Mouse (Mus musculus) heart, postnatal 0 days (tissue): ENCODE data around the gene Ttc39b.

ENCODE experiments used
- CTCF ChIP-seq: IDR thresholded peaks from 2 replicates; pipeline ENCODE4 v1.5.1; 2016; ENCODE audit warnings: antibody characterized with exemption, control low read depth, low read depth
- EP300 ChIP-seq: IDR thresholded peaks from 2 replicates; pipeline ENCODE4 v1.6.1; 2016; ENCODE audit warnings: antibody characterized with exemption, low read depth

GRCm38 (mm10) chr4:83183288-83183930 lies 140.6 kb downstream of the Ttc39b start:
- TF ChIP-seq CTCF (peak; percentile 86), EP300 (no peak)
